Mouse (Mus musculus) left cerebral cortex, adult 2 months (tissue): ENCODE measurements at regions not wholly inside any gene's neighbourhood (a gene's known extent, or its start where the extent isn't known, plus 50 kb on each side); places are given as distances from the start of the nearest gene placed in this dataset.

Source experiments
- DNase-seq, 2 experiments: peaks; one replicate each; pipeline ENCODE4 v3.0.0; 2021 to 2022; ENCODE audit warnings: low spot score in 2 of 2, mixed read lengths in 1 of 2; ENCODE audit errors: extremely low spot score in 1 of 2
- H3K27ac ChIP-seq: fragments of 200-600 bp; 2 replicates; pipeline ENCODE4 v1.8.1; 2022
- H3K4me3 ChIP-seq: fragments of 200-600 bp; 2 replicates; pipeline ENCODE4 v1.8.1; 2022
- CTCF ChIP-seq: fragments of 200-600 bp; IDR thresholded peaks from 2 replicates; pipeline ENCODE4 v1.8.1; 2022; ENCODE audit warnings: antibody characterized with exemption, mild to moderate bottlenecking, moderate library complexity
- intact Hi-C: fragments of 180-260 bp; cut with DNase I; formaldehyde crosslinking; loops from one replicate; pipeline ENCODE4 v1.15.1; 2025

- H3K27ac ChIP-seq = no peak overlapping the region
- intact Hi-C loops = no loop called here
- TF ChIP-seq CTCF = no peak
- no peak overlapping the region for H3K4me3 ChIP-seq
- DNase-seq = no peak
These were observed 201.9 kb downstream of the 1700017N19Rik start for GRCm38 (mm10) chr10:100792166-100792565.

- intact Hi-C loops = no loop called here
- DNase-seq = no peak
These were observed 202.3 kb downstream of the 1700017N19Rik start for GRCm38 (mm10) chr10:100792569-100792968.

GRCm38 (mm10) chr10:100795215-100795972 lies 205.1 kb downstream of the 1700017N19Rik start:
- DNase-seq = no peak
- Histone ChIP-seq H3K4me3 (no peak overlapping the region), H3K27ac (no peak overlapping the region)
- TF ChIP-seq CTCF = no peak; the same call in 1 of the 2 replicates
- intact Hi-C loops = no loop called here

More at GRCm38 (mm10) chr10:100792569-100792968, 202.3 kb downstream of the 1700017N19Rik start:
- Histone ChIP-seq H3K4me3 (no peak overlapping the region), H3K27ac (no peak overlapping the region)
- no peak for TF ChIP-seq CTCF

DNA sequence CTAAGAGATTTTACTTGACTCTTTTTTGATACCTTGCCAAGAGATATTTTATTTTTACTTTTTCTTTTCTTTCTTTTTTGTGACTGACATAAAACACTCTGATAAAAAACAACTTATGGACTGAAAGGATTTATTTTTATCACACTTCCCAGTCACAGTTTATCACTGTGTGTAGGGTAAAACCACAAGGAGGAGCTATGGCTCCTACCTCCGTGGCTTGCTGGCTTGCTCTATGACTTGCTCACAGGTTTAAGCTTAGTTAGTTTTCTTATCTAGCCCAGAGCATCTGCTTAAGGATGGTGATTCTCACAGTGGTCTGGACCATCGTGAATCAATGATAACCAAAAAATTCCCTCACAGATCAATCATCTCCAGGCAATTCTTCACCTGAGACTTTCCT lies 221.4 kb downstream of the 1700017N19Rik start:
- no peak for DNase-seq
- no peak overlapping the region for H3K27ac ChIP-seq
- intact Hi-C loops = no loop called here
- peak; percentile 46 for TF ChIP-seq CTCF
- H3K4me3 ChIP-seq = no peak overlapping the region

GRCm38 (mm10) chr10:100834794-100835193 lies 244.5 kb downstream of the 1700017N19Rik start:
- no peak for DNase-seq
- Histone ChIP-seq H3K4me3 (no peak overlapping the region), H3K27ac (no peak overlapping the region)
- no peak for TF ChIP-seq CTCF
- intact Hi-C loops = no loop called here

GRCm38 (mm10) chr10:100853213-100853612 lies 262.9 kb downstream of the 1700017N19Rik start:
- no peak for DNase-seq
- TF ChIP-seq CTCF = no peak
- no peak overlapping the region for H3K4me3 ChIP-seq
- H3K27ac ChIP-seq = no peak overlapping the region
- intact Hi-C loops = no loop called here

DNA sequence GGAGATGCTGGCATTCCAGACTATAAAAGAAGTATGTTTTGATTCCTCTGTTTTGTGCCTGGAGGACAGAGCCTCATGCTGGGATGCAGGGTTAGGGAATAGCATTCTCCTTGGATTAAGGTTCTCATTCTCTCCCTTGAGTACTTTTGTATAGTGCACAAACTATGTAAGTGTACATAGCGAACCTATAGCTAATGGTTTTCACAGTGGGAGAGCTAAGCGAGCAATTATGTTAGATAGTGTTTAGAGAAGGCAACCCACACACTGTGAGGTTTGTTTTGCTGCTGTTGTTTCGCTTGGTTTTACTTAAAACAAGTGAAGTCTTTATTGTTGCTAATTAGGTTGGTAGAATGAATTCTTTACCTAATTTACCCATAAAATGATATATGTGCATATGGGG lies 266.2 kb downstream of the 1700017N19Rik start:
- no peak for DNase-seq
- TF ChIP-seq CTCF = no peak
- intact Hi-C loops = no loop called here
- H3K27ac ChIP-seq = no peak overlapping the region
- no peak overlapping the region for H3K4me3 ChIP-seq

GRCm38 (mm10) chr10:100865501-100866181 lies 275.4 kb downstream of the 1700017N19Rik start:
- Histone ChIP-seq H3K4me3 (no peak overlapping the region), H3K27ac (no peak overlapping the region)
- intact Hi-C loops = no loop called here
- no peak for TF ChIP-seq CTCF
- peak in 1 of 2 experiments; percentile 29 for DNase-seq

- Histone ChIP-seq H3K27ac (no peak overlapping the region), H3K4me3 (no peak overlapping the region)
- DNase-seq = no peak
- peak; percentile 17; the same call in 1 of the 2 replicates for TF ChIP-seq CTCF
- intact Hi-C loops = no loop called here
These were observed 278.2 kb downstream of the 1700017N19Rik start for GRCm38 (mm10) chr10:100868360-100868916.

- DNase-seq = no peak
- intact Hi-C loops = no loop called here
- H3K4me3 ChIP-seq = no peak overlapping the region
- H3K27ac ChIP-seq = no peak overlapping the region
- TF ChIP-seq CTCF = no peak
These were observed 292.3 kb downstream of the 1700017N19Rik start for GRCm38 (mm10) chr10:100882584-100882983.

DNA sequence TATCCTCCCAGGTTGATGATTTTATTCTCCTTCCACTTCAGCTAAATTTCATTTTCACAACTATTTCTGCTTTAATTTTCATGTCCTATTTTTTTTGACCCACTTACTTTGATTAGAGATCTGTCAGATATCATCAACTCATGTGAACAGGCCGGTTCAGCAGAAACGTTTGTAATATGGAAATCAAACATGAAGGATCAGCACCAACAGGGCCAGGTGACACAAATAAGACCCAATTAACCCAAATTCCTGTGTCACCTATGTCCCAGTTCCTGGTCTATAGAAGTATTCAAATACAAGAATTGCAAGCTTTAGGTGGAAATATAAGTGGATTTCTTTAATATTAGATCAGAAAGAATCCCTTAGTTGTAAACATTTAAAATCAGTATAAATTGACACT lies 332.7 kb downstream of the 1700017N19Rik start:
- no peak for TF ChIP-seq CTCF
- DNase-seq = no peak
- intact Hi-C loops = no loop called here
- no peak overlapping the region for H3K4me3 ChIP-seq
- H3K27ac ChIP-seq = no peak overlapping the region

GRCm38 (mm10) chr10:100927086-100927485 lies 336.8 kb downstream of the 1700017N19Rik start:
- TF ChIP-seq CTCF = no peak
- Histone ChIP-seq H3K27ac (no peak overlapping the region), H3K4me3 (no peak overlapping the region)
- intact Hi-C loops = no loop called here
- DNase-seq = no peak
